Mouse (Mus musculus) G1E (cell line): Measurements from ENCODE around the gene Birc7.

Experiments
- CTCF ChIP-seq: IDR thresholded peaks from 2 replicates; pipeline ENCODE4 v1.5.1; 2012; ENCODE audit warnings: low read depth, low read length, inconsistent platforms, mixed read lengths
- GATA1 ChIP-seq: IDR thresholded peaks from 2 replicates; pipeline ENCODE4 v1.6.1; 2012; ENCODE audit warnings: borderline replicate concordance, low read length, inconsistent platforms, mixed read lengths
- GATA2 ChIP-seq: IDR thresholded peaks from 2 replicates; pipeline ENCODE4 v1.6.1; 2012; ENCODE audit warnings: low read depth, low read length, inconsistent platforms, borderline replicate concordance
- POLR2AphosphoS5 ChIP-seq: IDR thresholded peaks from 2 replicates; pipeline ENCODE4 v1.6.1; 2012; ENCODE audit warnings: low read depth, low read length, inconsistent platforms; ENCODE audit not compliant: insufficient replicate concordance

DNA sequence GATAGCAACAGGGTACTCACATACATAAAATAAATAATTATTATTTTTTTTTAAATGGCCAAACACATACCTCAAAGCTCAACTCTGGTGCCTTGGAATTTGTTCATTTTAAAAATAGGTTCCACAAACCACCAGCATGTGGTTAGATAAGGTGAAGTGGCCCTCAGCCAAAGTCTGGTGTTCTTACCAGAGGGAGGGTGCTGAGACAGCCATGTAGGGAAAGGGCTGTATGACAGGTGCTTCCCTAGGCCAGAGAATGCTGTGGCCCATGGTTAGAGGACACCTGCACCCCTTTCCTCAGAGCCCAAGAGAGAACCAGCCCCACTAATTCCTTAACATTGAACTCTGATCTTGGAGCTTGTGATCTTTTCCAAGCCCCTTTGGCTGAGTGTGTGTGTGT lies 11.4 kb downstream of the Birc7 start:
- TF ChIP-seq CTCF (no peak), GATA1 (no peak), GATA2 (no peak), POLR2AphosphoS5 (no peak)
